Mouse (Mus musculus) inflammation-experienced regulatory T-cells (primary cell): Measurements from ENCODE around the gene Zbtb38. TPM values are rescaled to one million over a fixed set of nuclear protein-coding genes. Genes with fewer than 3 reads are reported as not detected.

ENCODE experiments used
- polyA plus RNA-seq, 2 experiments: library from polyadenylated mRNA; unstranded; fragments of 100-300 nt; shearing (Covaris generic); gene quantifications; one replicate each; pipeline ENCODE4 v1.2.1; 2017

Zbtb38 gene
- polyA plus RNA-seq = 10 to 100 TPM; 35.6 to 44.4 TPM

GRCm38 (mm10) chr9:96752603-96753114 is at the start of gene Zbtb38:
TSS of gene Zbtb38 (minus strand) at chr9:96752831.

Other genes with a start within 250 kb of the Zbtb38 start
- gene Gm28729, start 227.6 kb downstream of the Zbtb38 start, polyA plus RNA-seq = not detected
- gene Rasa2, start 121.2 kb downstream of the Zbtb38 start, polyA plus RNA-seq = 10 to 100 TPM; 42.2 to 53.0 TPM
- gene Pxylp1, start 139.8 kb upstream of the Zbtb38 start, polyA plus RNA-seq = 10 to 100 TPM; 11.0 to 32.5 TPM